Comparison of ENCODE assay signal across 8 mouse cellular contexts in the genomic region with DNA sequence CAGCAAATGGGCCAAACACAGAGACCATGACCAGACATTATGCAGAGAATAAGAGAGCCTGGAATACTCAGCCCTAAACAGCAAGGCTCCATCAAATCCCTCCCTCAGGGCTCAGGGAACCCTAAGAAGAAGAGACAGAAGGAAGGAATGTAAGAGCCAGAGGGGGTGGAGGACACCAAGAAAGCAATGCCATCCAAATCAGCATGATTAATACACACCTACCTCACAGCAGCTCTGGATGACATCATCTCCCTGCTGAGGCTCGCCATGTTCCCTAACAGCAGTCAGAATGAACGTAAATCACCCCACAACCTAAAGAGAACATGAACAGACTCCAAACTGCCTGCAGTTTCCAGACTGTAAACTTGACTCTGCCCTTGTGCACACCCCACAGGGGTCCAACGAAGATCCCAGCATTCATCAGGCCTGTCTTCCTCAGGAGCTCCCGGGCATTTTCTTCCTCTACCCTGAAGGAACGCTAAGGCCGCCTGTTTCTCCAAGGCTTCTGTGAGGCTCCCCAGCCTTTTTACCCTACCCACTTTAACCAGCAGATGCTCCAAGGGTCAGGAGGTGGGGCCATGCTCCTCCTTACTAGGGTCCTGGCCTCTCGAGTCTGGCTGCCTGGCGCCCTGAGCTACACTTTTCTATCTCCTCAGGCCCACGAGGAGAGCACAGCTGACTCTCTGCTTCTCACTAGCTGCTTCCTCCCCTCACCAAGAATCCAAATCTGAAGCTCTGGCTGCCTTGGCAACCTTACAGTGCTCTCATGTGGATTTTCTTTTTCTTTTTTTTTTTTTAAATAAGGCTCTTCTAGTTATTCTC. TPM values are rescaled to one million over a fixed set of nuclear protein-coding genes. Genes with fewer than 3 reads are reported as not detected.
DNase-seq lines count a peak whose midpoint lies in the region; ATAC-seq and TF ChIP-seq lines count a peak whose summit lies in the region.
"Had no signal": no experiment of that assay in that cellular context is flagged by ENCODE, and none has a peak within 500 bp of the region (broad histone marks: within the 10 kb centered on the region; RNA-seq: fewer than 3 reads in every experiment).

No protein-coding gene starts in this region.

- H3K36me3 ChIP-seq in forebrain, embryonic 16.5 days (ENCODE audit: control insufficient read depth, insufficient read depth) = no peaks in the 10 kb centered on the region
- no peaks in the 10 kb centered on the region for H3K36me3 ChIP-seq in kidney, adult 2 months (ENCODE audit: control insufficient read depth, insufficient read depth, low read length)
- H3K36me3 ChIP-seq in liver, embryonic 15.5 days (replicated peaks) = no peaks in the 10 kb centered on the region
- no peaks in the 10 kb centered on the region for H3K36me3 ChIP-seq in small intestine, adult 2 months (ENCODE audit: control insufficient read depth, insufficient read depth, low read length)

- H3K4me1 ChIP-seq in forebrain, embryonic 16.5 days (replicated peaks; ENCODE audit: control insufficient read depth, insufficient read depth, low read length) = peaks cover 46% of the 10 kb centered on the region
- peaks cover 55% of the 10 kb centered on the region for H3K4me1 ChIP-seq in kidney, adult 2 months (ENCODE audit: control insufficient read depth, insufficient read depth, low read length)
- peaks cover 50% of the 10 kb centered on the region for H3K4me1 ChIP-seq in liver, embryonic 15.5 days (replicated peaks)
- peaks cover 16% of the 10 kb centered on the region; the same call in 1 of the 2 replicates for H3K4me1 ChIP-seq in small intestine, adult 2 months (ENCODE audit: control insufficient read depth, insufficient read depth, insufficient read length, low read length)

- H3K9me3 ChIP-seq in forebrain, embryonic 16.5 days (ENCODE audit: control insufficient read depth, low read length) = no peaks in the 10 kb centered on the region
- H3K9me3 ChIP-seq in liver, embryonic 15.5 days (replicated peaks) = no peaks in the 10 kb centered on the region

- peak overlapping the region; percentile 14 for H3K4me3 ChIP-seq in forebrain, embryonic 16.5 days (replicated peaks; ENCODE audit: low read length)
- peak overlapping the region; percentile 11; the same call in 1 of the 2 replicates for H3K4me3 ChIP-seq in kidney, adult 2 months (ENCODE audit: insufficient read depth, low read depth, low read length)
- no peak overlapping the region for H3K4me3 ChIP-seq in liver, embryonic 15.5 days (replicated peaks)
- H3K4me3 ChIP-seq in small intestine, adult 2 months (ENCODE audit: low read depth, low read length) = no peak overlapping the region

- no peak for TF ChIP-seq POLR2A in brain, embryonic 14.5 days (IDR thresholded peaks at IDR 0.05; ENCODE audit: borderline replicate concordance, extremely low read depth, insufficient read depth, insufficient read length, poor library complexity, severe bottlenecking)
- no peak for TF ChIP-seq POLR2A in kidney, adult 2 months (IDR thresholded peaks at IDR 0.05; ENCODE audit: low read depth, low read length)
- no peak for TF ChIP-seq POLR2A in small intestine, adult 2 months (IDR thresholded peaks at IDR 0.05; ENCODE audit: low read depth, low read length)

- WGBS in forebrain, embryonic 16.5 days = 32% methylated on average over 9 of the region's 9 CpGs
- WGBS in kidney, adult 2 months = 25% methylated on average over 9 of the region's 9 CpGs
- 51% methylated on average over 9 of the region's 9 CpGs for WGBS in liver, embryonic 15.5 days (ENCODE audit: insufficient replicate concordance)
- WGBS in small intestine, adult 2 months = 39% methylated on average over 9 of the region's 9 CpGs

- H3K4me2 ChIP-seq in forebrain, embryonic 16.5 days (ENCODE audit: low read length) = peak overlapping the region; percentile 37
- no peak overlapping the region for H3K4me2 ChIP-seq in liver, embryonic 15.5 days

- ATAC-seq in forebrain, embryonic 16.5 days = peak; percentile 73
- no peak for ATAC-seq in liver, embryonic 15.5 days (ENCODE audit: insufficient read depth)

- H3K27ac ChIP-seq in forebrain, embryonic 16.5 days (ENCODE audit: low read length) = peak overlapping the region; percentile 93
- H3K27ac ChIP-seq in kidney, adult 2 months (ENCODE audit: insufficient read depth, low read depth, low read length) = peak overlapping the region; percentile 27
- peak overlapping the region; percentile 43; the same call in 1 of the 2 replicates for H3K27ac ChIP-seq in liver, embryonic 15.5 days (replicated peaks)
- peak overlapping the region; percentile 45 for H3K27ac ChIP-seq in small intestine, adult 2 months (ENCODE audit: insufficient read depth, low read depth, low read length)

- no peak for TF ChIP-seq CTCF in brain, embryonic 14.5 days (IDR thresholded peaks at IDR 0.05; ENCODE audit: borderline replicate concordance, extremely low read depth, insufficient read depth, insufficient read length)
- no peak for TF ChIP-seq CTCF in kidney, adult 2 months (conservative IDR thresholded peaks at IDR 0.05; ENCODE audit: insufficient read depth, insufficient read length, low read depth, low read length)
- no peak for TF ChIP-seq CTCF in small intestine, adult 2 months (IDR thresholded peaks at IDR 0.05; ENCODE audit: extremely low read depth, insufficient read length, insufficient replicate concordance, low read depth, low read length)

- no peaks in the 10 kb centered on the region for H3K27me3 ChIP-seq in forebrain, embryonic 16.5 days (replicated peaks; ENCODE audit: control insufficient read depth, insufficient read depth, low read length)
- H3K27me3 ChIP-seq in kidney, adult 2 months (replicated peaks; ENCODE audit: control insufficient read depth, insufficient read depth, low read length) = no peaks in the 10 kb centered on the region
- H3K27me3 ChIP-seq in liver, embryonic 15.5 days = no peaks in the 10 kb centered on the region
- H3K27me3 ChIP-seq in small intestine, adult 2 months (ENCODE audit: control insufficient read depth, insufficient read depth, low read length) = no peaks in the 10 kb centered on the region

- H3K9ac ChIP-seq in forebrain, embryonic 16.5 days (replicated peaks; ENCODE audit: low read depth, low read length) = peak overlapping the region; percentile 57
- no peak overlapping the region for H3K9ac ChIP-seq in liver, embryonic 15.5 days

- peak; percentile 45 for DNase-seq in MN1 (ENCODE audit: low spot score)
- DNase-seq in brain, embryonic 14.5 days (ENCODE audit: low read depth) = peak; percentile 76
- DNase-seq in kidney, adult 2 months = peak; percentile 73
- no peak for DNase-seq in urinary bladder, postnatal 10 days (ENCODE audit: low spot score)

RNA-seq across cellular contexts. Expression of a gene that starts 15.0 kb away (rescaled TPM):
- polyA plus RNA-seq in brain, embryonic 14.5 days (2012; rRNA removed) = 6.8 and 10.1 TPM in 2 replicates
- polyA plus RNA-seq in forebrain, embryonic 16.5 days (2015; fragmentation: Nextera tagmentation; extraction: Ambion mirVana) = 5.5 TPM in 2 replicates
- 5.6 and 5.7 TPM in 2 replicates for polyA plus RNA-seq in kidney, adult 2 months (2012; rRNA removed)
- 1.6 and 2.0 TPM in 2 replicates for polyA plus RNA-seq in liver, embryonic 15.5 days (2015; fragmentation: Nextera tagmentation; extraction: Ambion mirVana)
- polyA plus RNA-seq in small intestine, adult 2 months (2012; rRNA removed) = 1.4 and 2.2 TPM in 2 replicates

RNA-seq across cellular contexts. Expression of a gene that starts 40.7 kb away (rescaled TPM):
- 0.13 and 0.21 TPM in 2 replicates for polyA plus RNA-seq in brain, embryonic 14.5 days (2012; rRNA removed)
- polyA plus RNA-seq in forebrain, embryonic 16.5 days (2015; fragmentation: Nextera tagmentation; extraction: Ambion mirVana) = 0.16 and 0.30 TPM in 2 replicates
- 0.23 and 0.36 TPM in 2 replicates for polyA plus RNA-seq in kidney, adult 2 months (2012; rRNA removed)
- not detected in 2 replicates for polyA plus RNA-seq in liver, embryonic 15.5 days (2015; fragmentation: Nextera tagmentation; extraction: Ambion mirVana)
- 0.34 and 0.85 TPM in 2 replicates for polyA plus RNA-seq in small intestine, adult 2 months (2012; rRNA removed)
- polyA plus RNA-seq: liver, embryonic 16.5 days had no signal

Comparison
In these comparisons a context has a peak if more than half of its experiments do, and no peak if none do; other contexts are left out.
1. H3K27ac ChIP-seq: peak in every context shown above with its lines; median percentile 93 in forebrain, embryonic 16.5 days; 45 in small intestine, adult 2 months; 43 in liver, embryonic 15.5 days; 27 in kidney, adult 2 months.
2. H3K4me3 ChIP-seq: peak in forebrain, embryonic 16.5 days (single experiment) and kidney, adult 2 months (single experiment); none in liver, embryonic 15.5 days (single experiment) and small intestine, adult 2 months (single experiment).